Mouse (Mus musculus): Measurements from ENCODE around the gene Dnmt3a.

DNA sequence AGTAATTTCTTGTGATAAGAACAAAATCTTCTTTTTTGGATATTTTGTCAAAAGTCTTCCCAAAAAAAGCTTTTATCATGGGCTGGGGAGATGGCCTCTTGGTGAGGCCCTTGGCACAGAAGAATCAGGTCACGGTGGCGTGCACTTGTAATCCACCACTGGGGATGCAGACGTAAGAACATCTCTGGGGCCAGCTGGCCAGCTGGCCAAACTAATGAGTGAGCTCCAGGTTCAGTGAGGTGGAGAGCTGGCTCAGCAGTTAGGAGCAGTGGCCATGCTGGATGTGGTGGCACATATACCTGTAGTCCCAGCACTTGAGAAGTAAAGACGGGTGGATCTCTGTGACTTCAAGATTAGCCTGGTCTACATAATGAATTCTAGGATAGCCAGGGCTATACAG is 37.4 kb upstream of the Dnmt3a start:
- TF ChIP-seq CTCF (IDR thresholded peaks at IDR 0.05): no peak
- no peak for TF ChIP-seq EP300 (IDR thresholded peaks at IDR 0.05; ENCODE audit: insufficient read depth, low read depth, low read length)
